Mouse (Mus musculus) cerebellum, adult (tissue): Measurements from ENCODE around the gene Cracr2b.
A peak's percentile ranks its signal among the peaks of the same experiment; 100 is the strongest.

Experiments used
- ATAC-seq: cut with Nextera tagmentation; 2 replicates; pipeline ENCODE4 v1.9.2; 2017; ENCODE audit warnings: mild to moderate bottlenecking, moderate library complexity, mixed read lengths; ENCODE audit not compliant: insufficient number of reproducible peaks, low FRiP score, low TSS enrichment

Cracr2b gene

GRCm38 (mm10) chr7:141460391-141461113 is at the start of gene Cracr2b:
Gene Cracr2b, plus strand, starts transcription at chr7:141461094.
- no peak for ATAC-seq

DNA sequence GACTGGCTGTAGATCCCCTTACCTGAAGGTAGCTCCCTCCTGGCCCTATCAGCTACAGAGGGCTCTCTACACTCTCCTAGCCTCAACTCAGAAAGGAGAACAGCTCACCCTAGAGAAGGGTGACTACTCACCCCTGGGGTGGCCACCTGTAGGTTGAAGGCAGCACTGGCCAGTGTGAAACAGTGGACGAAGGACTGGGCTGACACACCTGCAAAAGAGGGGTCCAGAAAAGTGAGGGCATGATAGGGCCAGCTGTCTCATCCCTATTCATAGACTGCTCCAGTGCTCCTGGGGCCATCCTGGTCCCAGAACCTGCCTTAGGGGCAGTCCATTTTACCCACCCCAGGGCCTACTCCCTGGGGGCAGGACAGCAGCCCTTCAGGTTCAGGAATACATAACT is 49.2 kb upstream of the Cracr2b start:
- no peak for ATAC-seq

- ATAC-seq = no peak
Measured at GRCm38 (mm10) chr7:141413331-141413730, 47.6 kb upstream of the Cracr2b start.

GRCm38 (mm10) chr7:141413809-141414584 is 46.9 kb upstream of the Cracr2b start, which contains the start of gene Gatd1:
Gene Gatd1, minus strand, starts transcription at chr7:141414136.
- peak; percentile 71 for ATAC-seq

GRCm38 (mm10) chr7:141416144-141416841 is 44.6 kb upstream of the Cracr2b start:
- ATAC-seq = no peak

DNA sequence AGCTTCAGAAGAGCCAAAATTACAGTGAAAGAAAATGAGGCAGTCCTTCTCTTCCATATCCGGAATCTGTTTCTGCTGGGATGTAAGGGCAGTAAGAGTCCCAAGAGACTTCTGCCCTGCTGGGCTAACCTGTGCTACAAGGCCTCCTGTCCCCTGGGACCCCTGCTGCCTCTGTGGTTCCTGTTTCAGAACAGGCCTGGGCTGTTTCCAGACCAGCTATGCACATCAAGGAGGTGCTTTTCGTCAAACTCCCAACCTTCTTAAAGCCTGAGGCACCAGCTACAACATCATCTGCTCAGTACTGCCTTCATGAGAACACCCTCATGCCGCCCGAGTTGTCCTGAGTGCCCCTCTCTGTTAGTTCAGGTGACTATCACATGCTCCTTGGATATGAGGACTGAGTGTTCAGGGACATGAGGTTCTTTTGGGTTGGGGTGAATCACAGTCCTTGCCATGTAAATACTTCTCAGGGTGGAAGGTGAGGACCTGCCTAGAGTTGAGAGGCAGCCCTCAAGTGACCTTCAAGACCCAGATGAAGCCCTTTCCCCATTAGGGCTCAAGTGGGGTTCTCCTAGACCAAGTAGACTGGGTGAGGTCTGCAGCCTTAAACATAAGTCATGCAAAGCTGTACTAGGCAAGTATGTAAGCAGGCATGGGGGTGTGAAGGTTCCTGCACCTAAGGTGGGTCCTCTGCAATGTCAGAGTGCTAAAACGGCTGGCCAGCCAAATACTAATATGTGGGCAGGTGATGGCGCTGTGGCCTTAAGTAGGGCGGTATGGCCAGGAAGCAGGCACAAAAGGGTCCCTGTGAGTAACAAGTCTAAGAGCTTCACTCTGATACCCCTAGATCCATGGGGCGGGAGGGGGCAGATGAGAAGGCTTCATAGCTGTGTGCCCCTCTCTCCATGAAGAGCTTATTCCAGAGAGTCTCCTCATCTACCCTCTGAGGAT is 42.9 kb upstream of the Cracr2b start:
- no peak for ATAC-seq

DNA sequence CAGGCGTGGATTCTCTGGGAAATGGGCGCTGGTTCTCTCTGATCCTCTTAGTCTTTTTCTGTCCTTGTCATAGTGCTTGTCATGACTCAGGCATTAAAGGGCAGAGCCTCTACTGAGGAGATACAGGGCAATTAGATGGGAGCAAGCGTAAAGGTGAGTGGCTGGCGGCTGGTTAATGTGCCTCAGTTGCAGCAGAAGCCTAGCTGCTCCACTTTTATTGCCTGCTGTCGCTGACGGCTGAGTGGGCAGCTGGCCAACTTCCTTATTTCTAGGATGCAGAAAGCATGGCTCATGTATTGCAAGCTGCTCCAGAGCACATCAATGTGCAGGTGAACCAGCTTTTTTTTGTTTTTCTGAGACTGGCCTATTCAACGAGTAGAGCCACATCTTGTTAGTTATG is 41.9 kb upstream of the Cracr2b start:
- ATAC-seq = no peak

DNA sequence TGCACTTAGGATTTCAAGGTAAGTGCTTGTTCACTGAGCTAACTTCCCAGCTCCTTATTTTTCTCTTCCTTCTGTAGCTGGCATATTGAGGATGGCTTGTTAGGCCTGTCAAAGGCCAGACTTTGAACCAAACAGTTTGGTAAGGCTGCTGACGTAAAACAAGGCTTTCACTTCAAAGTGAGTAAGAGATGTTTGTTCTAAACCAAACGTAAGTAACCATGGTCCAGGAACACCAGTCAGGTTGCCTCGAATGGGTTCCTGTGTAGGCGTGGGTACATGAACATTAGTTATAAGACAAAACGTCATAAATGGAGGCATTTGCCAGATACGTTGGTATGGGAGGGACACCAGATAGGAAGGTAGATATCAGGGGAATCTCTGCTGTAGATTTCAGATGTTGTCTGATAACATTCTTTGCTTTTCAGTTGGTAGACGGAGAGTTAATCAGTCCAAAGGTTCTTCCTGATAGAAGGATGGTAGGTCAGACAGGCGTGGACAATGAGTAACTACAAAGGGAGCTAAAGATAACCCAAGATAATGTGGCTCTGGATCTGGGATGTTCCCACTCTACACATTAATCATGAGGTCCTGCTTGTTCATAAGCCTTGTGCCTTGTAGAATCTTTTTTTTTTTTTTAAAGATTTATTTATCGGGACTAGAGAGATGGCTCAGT is 40.7 kb upstream of the Cracr2b start:
- no peak for ATAC-seq

GRCm38 (mm10) chr7:141423811-141424210 is 37.1 kb upstream of the Cracr2b start:
- ATAC-seq = no peak

- no peak for ATAC-seq
Measured at GRCm38 (mm10) chr7:141426948-141427730, 33.8 kb upstream of the Cracr2b start.

GRCm38 (mm10) chr7:141428701-141429100 is 32.2 kb upstream of the Cracr2b start:
- no peak for ATAC-seq

DNA sequence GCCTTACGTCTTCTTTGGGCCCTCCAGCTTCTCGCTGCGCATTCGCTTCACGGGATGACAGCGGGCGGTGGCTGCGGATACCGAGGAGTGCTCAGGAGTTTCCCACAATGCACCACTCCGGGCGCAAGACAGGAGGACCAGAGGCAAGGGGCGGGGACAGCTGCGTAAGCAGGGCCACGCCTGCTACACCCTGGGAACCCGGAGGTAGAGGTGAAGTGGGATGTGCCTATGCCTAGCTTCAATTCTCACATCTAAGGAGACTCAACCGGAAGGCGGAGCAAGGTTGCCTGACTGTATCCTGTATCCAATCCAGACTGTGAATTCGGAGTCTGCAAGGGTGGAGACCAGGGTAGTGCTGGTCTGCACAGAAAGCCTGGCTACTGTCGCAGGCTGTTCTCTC is 31.6 kb upstream of the Cracr2b start, which contains the start of gene Cend1:
Gene Cend1 (minus strand): TSS at position 182 of the 400 bp plus-strand sequence.
- ATAC-seq = peak; percentile 66

DNA sequence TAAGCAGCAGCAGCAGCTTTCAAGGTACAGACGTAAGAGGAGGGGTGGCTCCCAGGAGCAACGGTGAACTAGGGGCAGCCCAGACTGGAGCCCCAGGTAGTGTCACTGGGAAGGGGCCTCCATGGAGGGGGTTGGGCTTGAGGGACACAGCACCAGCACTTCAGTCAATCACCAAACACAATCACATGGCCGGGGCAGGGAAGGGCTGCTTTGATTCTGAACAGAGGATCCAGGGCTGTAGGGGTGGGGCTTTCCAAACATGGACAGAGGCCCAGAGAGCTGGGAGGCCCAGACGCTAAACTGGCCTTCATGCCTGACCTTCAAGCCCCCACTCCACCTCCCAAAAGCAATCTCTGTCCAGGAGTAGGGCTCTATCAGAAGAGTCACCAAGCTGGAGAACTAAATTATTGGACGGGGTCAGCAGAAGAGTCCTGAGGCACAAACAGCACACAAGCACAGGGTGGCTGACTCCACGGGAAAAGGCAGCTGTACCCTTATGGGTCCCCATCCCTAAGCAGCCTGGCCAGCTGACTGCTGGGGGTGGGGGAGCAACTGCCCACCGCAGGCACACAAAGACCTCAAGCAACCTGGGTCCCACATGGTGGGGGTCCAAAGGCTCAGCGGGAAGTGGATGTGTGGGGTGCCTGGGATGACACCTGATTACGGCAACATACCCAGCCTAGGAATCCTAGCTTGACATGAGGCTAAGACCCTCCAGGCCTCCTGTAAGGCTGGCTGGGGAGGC is 30.9 kb upstream of the Cracr2b start:
- no peak for ATAC-seq

DNA sequence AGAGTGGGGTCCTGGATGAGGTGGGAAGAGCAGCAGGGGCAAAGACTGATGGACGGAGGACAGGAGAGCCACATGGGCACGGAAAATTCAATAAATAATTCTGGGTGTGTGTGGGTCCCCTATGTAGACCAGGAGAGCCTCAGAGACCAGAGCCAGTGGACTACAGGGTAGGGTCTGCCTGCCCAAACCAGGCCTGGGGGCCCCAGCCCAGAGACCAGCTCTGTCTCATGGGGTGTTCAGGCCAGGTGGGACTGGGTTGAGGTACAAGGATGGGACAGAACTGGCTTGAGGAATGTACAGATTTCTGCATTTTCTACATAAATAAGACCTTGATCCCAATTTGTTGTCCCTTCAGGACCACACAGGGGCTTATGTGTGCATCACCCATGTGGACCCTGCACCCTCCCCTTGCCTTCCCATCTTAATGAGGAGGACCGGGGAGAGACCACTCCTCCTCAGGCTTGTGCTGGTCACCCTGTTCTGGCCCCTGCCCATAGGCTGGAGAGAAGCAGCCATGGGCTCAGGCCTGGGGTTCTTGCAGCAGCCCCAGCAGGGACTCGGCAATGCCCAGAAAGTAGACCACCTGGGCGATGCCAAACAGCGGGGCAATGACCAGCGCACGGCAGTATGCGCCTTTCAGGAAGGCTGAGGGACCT is 30.2 kb upstream of the Cracr2b start:
- ATAC-seq = no peak

DNA sequence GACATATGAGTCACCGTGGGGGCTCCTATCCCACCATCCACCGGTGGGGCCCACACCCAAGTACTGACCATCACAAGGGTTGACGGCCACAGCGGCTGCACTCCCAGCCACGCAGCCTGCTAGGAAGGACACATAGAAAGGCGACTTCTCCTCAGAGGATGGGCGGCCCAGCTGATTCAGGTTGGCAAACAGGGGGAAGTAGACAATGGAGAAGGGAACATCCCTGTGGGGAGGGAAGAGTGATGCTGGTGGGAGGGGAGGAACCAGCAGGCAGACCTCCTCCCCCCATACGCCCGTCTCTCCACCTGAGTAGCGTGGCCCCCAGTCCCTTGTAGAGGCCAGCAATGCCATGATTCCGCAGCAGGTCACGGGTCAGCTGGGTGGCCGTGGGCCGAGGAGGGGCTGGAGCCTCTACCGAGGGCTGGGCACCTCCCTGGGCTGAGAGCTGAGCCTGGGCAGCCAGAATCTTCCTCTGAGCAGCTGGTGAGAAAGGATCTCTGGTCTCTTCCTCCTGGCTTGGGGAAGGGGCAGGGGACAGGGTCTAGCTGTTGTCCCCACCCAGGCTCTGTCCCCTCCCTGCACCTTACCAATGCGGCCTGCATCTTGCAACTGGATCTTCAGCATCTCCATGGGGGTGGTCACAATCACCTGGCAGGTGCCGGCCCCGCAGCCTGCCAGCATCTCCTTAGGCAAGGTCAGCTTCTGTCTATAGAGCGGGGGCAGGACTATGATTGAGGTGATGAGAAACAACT is 29.3 kb upstream of the Cracr2b start:
- ATAC-seq = no peak

DNA sequence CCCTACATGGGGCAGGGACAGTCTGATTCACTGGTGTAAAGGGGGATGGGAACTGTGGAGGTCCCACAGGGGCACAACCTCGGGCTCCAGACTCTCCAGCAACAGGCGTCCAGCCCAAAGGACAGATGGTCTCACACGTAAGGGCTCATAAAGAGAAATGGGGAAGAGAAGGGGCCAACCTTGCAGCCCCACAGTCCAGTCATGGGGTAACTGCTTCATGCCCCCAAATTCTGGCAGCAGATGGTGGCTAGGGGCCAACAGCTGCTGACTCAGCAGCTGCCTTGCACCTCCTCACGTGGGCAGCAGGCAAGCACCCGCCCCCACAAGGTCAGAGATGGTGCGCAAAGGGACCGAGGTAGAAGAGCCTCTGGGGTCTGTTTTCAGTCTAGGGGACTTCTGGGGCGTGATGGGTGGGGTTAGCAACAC is 28.7 kb upstream of the Cracr2b start:
- ATAC-seq = no peak
